In genomic region chr2:58469816-58470215, GRCm38 (mm10) we compare ENCODE assay signal across 39 mouse cellular contexts. TPM values are rescaled to one million over a fixed set of nuclear protein-coding genes. Genes with fewer than 3 reads are reported as not detected.
"Had no signal": no experiment of that assay in that cellular context is flagged by ENCODE, and none has a peak within 500 bp of the region (broad histone marks: within the 10 kb centered on the region; RNA-seq: fewer than 3 reads in every experiment).

Gene Gm17409, plus strand, starts transcription at chr2:58470116.

- H3K9ac ChIP-seq: embryonic facial prominence, embryonic 12.5 days; embryonic facial prominence, embryonic 13.5 days; embryonic facial prominence, embryonic 15.5 days; forebrain, embryonic 12.5 days; forebrain, embryonic 13.5 days; forebrain, embryonic 15.5 days; forebrain, postnatal 0 days had no signal

- H3K27ac ChIP-seq: embryonic facial prominence, embryonic 10.5 days; embryonic facial prominence, embryonic 12.5 days; embryonic facial prominence, embryonic 13.5 days; embryonic facial prominence, embryonic 15.5 days; forebrain, embryonic 10.5 days; forebrain, embryonic 12.5 days; forebrain, embryonic 13.5 days; forebrain, embryonic 15.5 days; gastrocnemius, adult 2 months; heart, adult 2 months had no signal

- H3K27me3 ChIP-seq: embryonic facial prominence, embryonic 12.5 days; embryonic facial prominence, embryonic 13.5 days; embryonic facial prominence, embryonic 15.5 days; forebrain, embryonic 12.5 days; forebrain, embryonic 13.5 days; forebrain, embryonic 15.5 days had no signal

- H3K4me3 ChIP-seq: embryonic facial prominence, embryonic 10.5 days; embryonic facial prominence, embryonic 12.5 days; embryonic facial prominence, embryonic 13.5 days; embryonic facial prominence, embryonic 15.5 days; erythroblast, embryonic 14.5 days; forebrain, embryonic 10.5 days; forebrain, embryonic 12.5 days; forebrain, embryonic 13.5 days; forebrain, embryonic 15.5 days; gastrocnemius, adult 2 months; heart, adult 2 months had no signal

- ATAC-seq: forebrain, embryonic 13.5 days; forebrain, embryonic 14.5 days; forebrain, embryonic 15.5 days; forebrain, embryonic 16.5 days; forebrain, postnatal 0 days had no signal

- H3K9me3 ChIP-seq: embryonic facial prominence, embryonic 10.5 days; embryonic facial prominence, embryonic 12.5 days; embryonic facial prominence, embryonic 15.5 days; forebrain, embryonic 10.5 days; forebrain, embryonic 12.5 days; forebrain, embryonic 15.5 days had no signal

- H3K4me1 ChIP-seq: embryonic facial prominence, embryonic 10.5 days; embryonic facial prominence, embryonic 12.5 days; embryonic facial prominence, embryonic 13.5 days; embryonic facial prominence, embryonic 15.5 days had no signal

- H3K4me2 ChIP-seq: embryonic facial prominence, embryonic 12.5 days; embryonic facial prominence, embryonic 13.5 days; embryonic facial prominence, embryonic 15.5 days; forebrain, embryonic 12.5 days; forebrain, embryonic 13.5 days; forebrain, embryonic 15.5 days had no signal

- DNase-seq: cerebellum, adult 8-10 months; cerebellum, adult 9-10 months; cerebellum, adult 9-11 months; cerebellum, postnatal 10 days; cerebellum, postnatal 14 days; cerebellum, postnatal 25 days; cerebellum, postnatal 36 days; embryo, embryonic 11 days; forebrain, postnatal 0 days; gastrocnemius, adult 2 months; gastrocnemius, postnatal 10 days; gastrocnemius, postnatal 14 days; gastrocnemius, postnatal 25 days; gastrocnemius, postnatal 36 days; heart, adult 18-20 months; heart, adult 2 months had no signal

RNA-seq across cellular contexts. Expression of gene Gm17409, which starts in this region (rescaled TPM):
- total RNA-seq: common myeloid progenitor, adult 5-6 weeks; forebrain, postnatal 0 days; gastrocnemius, adult 18-20 months; gastrocnemius, adult 2 months; gastrocnemius, adult 8-10 months; gastrocnemius, postnatal 10 days; gastrocnemius, postnatal 14 days; gastrocnemius, postnatal 25 days; gastrocnemius, postnatal 36 days; gastrocnemius, postnatal 4 days; granulocyte monocyte progenitor cell, adult 5-6 weeks; heart, adult 18-20 months; heart, adult 2 months; heart, adult 8-10 months had no signal
- polyA plus RNA-seq: cortical plate, adult 2 months; embryonic facial prominence, embryonic 10.5 days; embryonic facial prominence, embryonic 11.5 days; embryonic facial prominence, embryonic 12.5 days; embryonic facial prominence, embryonic 13.5 days; embryonic facial prominence, embryonic 14.5 days; embryonic facial prominence, embryonic 15.5 days; erythroblast, embryonic 14.5 days; forebrain, embryonic 10.5 days; forebrain, embryonic 11.5 days; forebrain, embryonic 13.5 days; forebrain, embryonic 14.5 days; forebrain, embryonic 15.5 days; forebrain, postnatal 0 days; frontal cortex, adult 2 months; gonadal fat pad, adult 2 months; heart, adult 2 months had no signal
